Mouse (Mus musculus): ENCODE measurements at regions not wholly inside any gene's neighbourhood (a gene's known extent, or its start where the extent isn't known, plus 50 kb on each side); places are given as distances from the start of the nearest gene placed in this dataset.

- TF ChIP-seq CTCF (IDR thresholded peaks at IDR 0.05; ENCODE audit: low read depth, low read length) (no peak), POLR2A (IDR thresholded peaks at IDR 0.05; ENCODE audit: extremely low read depth, insufficient read depth, low read length) (no peak)
Observed at GRCm38 (mm10) chr6:148515105-148515504, 70.9 kb upstream of the Tmtc1 start.

Data from liver, adult 2 months (tissue).